Mouse (Mus musculus) gastrocnemius, postnatal 14 days (tissue): ENCODE data around the gene Pramel6. TPM values are rescaled to one million over a fixed set of nuclear protein-coding genes. Genes with fewer than 3 reads are reported as not detected.
"Not testable (repeated sequence)": the region's sequence is repeated elsewhere in the genome, so short reads cannot be mapped to it uniquely, and the experiment has no call there.

Experiments used
- DNase-seq: peaks from one replicate; pipeline ENCODE4 v3.0.0; 2021; ENCODE audit warnings: mixed read lengths
- intact Hi-C: fragments of 180-260 bp; cut with DNase I; formaldehyde crosslinking; loops from one replicate; pipeline ENCODE4 v1.15.1; 2025; ENCODE audit warnings: low total_unique reads
- long read RNA-seq, 2 experiments: library from polyadenylated mRNA; stranded (forward); transcript quantifications; one replicate each; pipeline ENCODE4 v2.0.0; 2021
- total RNA-seq, 2 experiments: library from RNA; stranded (reverse); gene quantifications; 2 replicates each; pipeline ENCODE4 v1.2.3; 2021

Gene Pramel6
- total RNA-seq = not detected
- long read RNA-seq, experiment 1 = 0 reads
- long read RNA-seq, experiment 2 = 0 reads

GRCm38 (mm10) chr2:87506265-87506664 is at the start of gene Pramel6:
Pramel6 (plus strand) TSS chr2:87506565.
- no peak for DNase-seq

GRCm38 (mm10) chr2:87461769-87462168 is 44.6 kb upstream of the Pramel6 start:
- no peak for DNase-seq
- intact Hi-C loops = loop anchor here (2.0 kb wide), 1 partner anchor 57 kb away; no protein-coding TSS in a partner anchor

More at GRCm38 (mm10) chr2:87506265-87506664, at the start of gene Pramel6:
- intact Hi-C loops = no loop called here

- intact Hi-C loops = no loop called here
- no peak for DNase-seq
Measured at GRCm38 (mm10) chr2:87480207-87480606, 26.2 kb upstream of the Pramel6 start.

- DNase-seq = no peak
- intact Hi-C loops = no loop called here
Measured at GRCm38 (mm10) chr2:87481158-87481557, 25.2 kb upstream of the Pramel6 start.

- DNase-seq = no peak
- intact Hi-C loops = no loop called here
Measured at GRCm38 (mm10) chr2:87482276-87482675, 24.1 kb upstream of the Pramel6 start.

GRCm38 (mm10) chr2:87496993-87497392 is 9.4 kb upstream of the Pramel6 start, which contains the start of gene Pramel7:
Pramel7 (minus strand) TSS chr2:87497093.
- DNase-seq, intact Hi-C loops: not testable (repeated sequence)

GRCm38 (mm10) chr2:87515046-87515445 is 8.7 kb downstream of the Pramel6 start:
- DNase-seq = no peak
- intact Hi-C loops = no loop called here

- intact Hi-C loops = no loop called here
- DNase-seq = no peak
Measured at GRCm38 (mm10) chr2:87515457-87516060, 9.2 kb downstream of the Pramel6 start.

GRCm38 (mm10) chr2:87516581-87516980 is 10.2 kb downstream of the Pramel6 start:
- intact Hi-C loops = no loop called here

GRCm38 (mm10) chr2:87520651-87521050 is 14.3 kb downstream of the Pramel6 start:
- intact Hi-C loops = no loop called here
- no peak for DNase-seq

More at GRCm38 (mm10) chr2:87516581-87516980, 10.2 kb downstream of the Pramel6 start:
- DNase-seq = no peak

- DNase-seq, intact Hi-C loops: not testable (repeated sequence)
Measured at GRCm38 (mm10) chr2:87525899-87526616, 19.7 kb downstream of the Pramel6 start.

- intact Hi-C loops = no loop called here
- no peak for DNase-seq
Measured at GRCm38 (mm10) chr2:87531496-87531895, 25.1 kb downstream of the Pramel6 start, which contains the start of gene Olfr153. Olfr153 (plus strand) TSS chr2:87531796.

- DNase-seq = no peak
- intact Hi-C loops = no loop called here
Measured at GRCm38 (mm10) chr2:87534826-87535225, 28.5 kb downstream of the Pramel6 start.

GRCm38 (mm10) chr2:87545442-87545841 is 39.1 kb downstream of the Pramel6 start, which contains the start of gene Olfr1128:
Olfr1128 (minus strand) TSS chr2:87545542.
- no peak for DNase-seq
- intact Hi-C loops = no loop called here

Other genes with a start within 250 kb of the Pramel6 start
- gene Olfr1116, start 239.0 kb upstream of the Pramel6 start, total RNA-seq = not detected
- not detected for gene Olfr1118, start 199.0 kb upstream of the Pramel6 start, total RNA-seq
- gene Olfr1120, start 151.8 kb upstream of the Pramel6 start, total RNA-seq = not detected
- not detected for gene Olfr1121, start 136.7 kb upstream of the Pramel6 start, total RNA-seq
- gene Olfr1122, start 120.7 kb upstream of the Pramel6 start, total RNA-seq = not detected
- gene Olfr1123, start 89.9 kb upstream of the Pramel6 start, total RNA-seq = not detected
- gene Olfr1124, start 76.3 kb upstream of the Pramel6 start, total RNA-seq = not detected
- not detected for gene Olfr1126, start 52.6 kb upstream of the Pramel6 start, total RNA-seq
- not detected for gene Pramel7, start 9.5 kb upstream of the Pramel6 start, total RNA-seq
- not detected for gene Olfr153, start 25.2 kb downstream of the Pramel6 start, total RNA-seq
- gene Olfr1128, start 39.0 kb downstream of the Pramel6 start, total RNA-seq = not detected
- gene Olfr1129, start 67.3 kb downstream of the Pramel6 start, total RNA-seq = not detected
- not detected for gene Olfr1130, start 99.6 kb downstream of the Pramel6 start, total RNA-seq
- gene Olfr1131, start 120.5 kb downstream of the Pramel6 start, total RNA-seq = not detected
- gene Olfr1132, start 131.0 kb downstream of the Pramel6 start, total RNA-seq = not detected
- not detected for gene Olfr1133, start 140.8 kb downstream of the Pramel6 start, total RNA-seq
- not detected for gene Olfr1134, start 151.9 kb downstream of the Pramel6 start, total RNA-seq
- gene Olfr1135, start 167.1 kb downstream of the Pramel6 start, total RNA-seq = not detected
- not detected for gene Olfr1136, start 187.4 kb downstream of the Pramel6 start, total RNA-seq
- not detected for gene Olfr1137, start 206.6 kb downstream of the Pramel6 start, total RNA-seq
- gene Olfr1138, start 233.4 kb downstream of the Pramel6 start, total RNA-seq = not detected
- gene Olfr1140, start 237.2 kb downstream of the Pramel6 start, total RNA-seq = not detected
- not detected for gene Olfr1141, start 247.4 kb downstream of the Pramel6 start, total RNA-seq